Mouse (Mus musculus): Measurements from ENCODE around the gene Fam151b. TPM values are rescaled to one million over a fixed set of nuclear protein-coding genes. Genes with fewer than 3 reads are reported as not detected.

The Fam151b gene
- polyA plus RNA-seq, 1 experiment: 10.5 TPM

DNA sequence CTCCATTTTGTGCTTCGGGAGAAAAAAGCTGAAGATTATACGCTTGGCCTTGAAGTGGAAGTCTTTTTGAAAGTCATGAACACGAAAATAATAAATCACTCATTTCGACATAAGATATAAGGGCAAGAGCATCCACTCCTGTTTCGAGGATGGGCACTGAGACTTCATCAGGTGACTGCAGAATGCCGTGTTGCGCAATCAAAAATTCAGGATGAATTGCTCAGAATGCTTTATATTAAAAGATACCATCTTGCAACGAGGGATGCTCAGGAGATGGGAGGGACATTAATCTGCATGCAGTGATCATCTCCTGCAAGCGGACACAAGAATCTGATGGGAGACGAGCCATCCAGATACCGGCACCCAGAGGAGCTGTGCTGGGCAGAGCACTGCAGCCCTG, 64.2 kb downstream of the Fam151b start:
- no peaks in the 10 kb centered on the region for H3K4me1 ChIP-seq (ENCODE audit: control insufficient read depth, insufficient read depth, low read length)
- H3K4me3 ChIP-seq (ENCODE audit: control insufficient read depth, low read depth, low read length): no peak overlapping the region
- no peaks in the 10 kb centered on the region for H3K36me3 ChIP-seq (ENCODE audit: control insufficient read depth, insufficient read depth, low read length)
- no peak overlapping the region for H3K27ac ChIP-seq (ENCODE audit: control insufficient read depth, insufficient read depth, low read depth, low read length)
- no peak for TF ChIP-seq POLR2A (IDR thresholded peaks at IDR 0.05; ENCODE audit: control insufficient read depth, low read depth, low read length)
- TF ChIP-seq CTCF (IDR thresholded peaks at IDR 0.05; ENCODE audit: control insufficient read depth, insufficient read depth, insufficient replicate concordance, low read depth, low read length): no peak
- H3K27me3 ChIP-seq (ENCODE audit: control insufficient read depth, insufficient read depth, low read length): no peaks in the 10 kb centered on the region

DNA sequence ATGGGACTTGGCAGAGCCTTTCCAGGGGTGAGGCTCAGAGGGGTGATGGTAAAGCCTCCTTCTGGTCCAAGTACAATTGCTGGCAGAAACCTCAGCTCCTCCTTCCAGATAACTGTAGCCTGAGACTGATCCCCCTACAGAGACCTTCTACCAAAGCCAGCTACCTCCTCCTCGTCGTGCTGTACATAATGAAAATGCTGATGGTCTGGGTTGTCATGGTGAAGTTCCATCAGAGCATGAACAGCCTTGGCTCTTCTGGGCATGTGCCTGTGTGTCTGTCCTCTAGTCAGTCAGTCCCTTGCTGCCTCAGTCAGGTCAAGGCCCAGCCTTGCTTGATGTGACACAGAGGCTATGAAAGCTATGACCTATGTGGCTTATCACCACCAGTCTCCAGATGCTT, 73.3 kb downstream of the Fam151b start:
- no peak overlapping the region for H3K4me3 ChIP-seq (ENCODE audit: control insufficient read depth, low read depth, low read length)
- H3K36me3 ChIP-seq (ENCODE audit: control insufficient read depth, insufficient read depth, low read length): no peaks in the 10 kb centered on the region
- TF ChIP-seq POLR2A (IDR thresholded peaks at IDR 0.05; ENCODE audit: control insufficient read depth, low read depth, low read length) (no peak), CTCF (IDR thresholded peaks at IDR 0.05; ENCODE audit: control insufficient read depth, insufficient read depth, insufficient replicate concordance, low read depth, low read length) (no peak)
- no peak overlapping the region for H3K27ac ChIP-seq (ENCODE audit: control insufficient read depth, insufficient read depth, low read depth, low read length)
- no peaks in the 10 kb centered on the region; the same call in 1 of the 2 replicates for H3K4me1 ChIP-seq (ENCODE audit: control insufficient read depth, insufficient read depth, low read length)
- no peaks in the 10 kb centered on the region for H3K27me3 ChIP-seq (ENCODE audit: control insufficient read depth, insufficient read depth, low read length)

DNA sequence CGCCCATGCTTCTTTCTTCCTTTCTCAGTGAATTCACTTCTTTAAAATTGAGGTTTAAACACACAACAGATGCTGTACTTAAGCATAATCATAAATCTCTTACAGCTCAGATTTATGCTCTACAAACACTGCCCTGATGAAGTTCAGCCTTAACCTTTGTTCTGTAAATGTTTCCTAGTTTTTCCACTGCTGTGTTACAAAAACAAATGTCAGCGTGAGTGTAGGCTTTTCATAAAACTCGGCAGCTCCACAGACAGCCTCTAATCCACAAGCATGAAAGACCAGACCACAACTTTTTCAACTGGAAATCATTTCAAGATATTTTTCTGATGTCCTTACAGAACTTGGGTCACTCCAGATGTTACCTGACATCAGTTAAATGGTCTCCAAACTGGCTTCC, 80.3 kb downstream of the Fam151b start:
- Histone ChIP-seq H3K27ac (ENCODE audit: control insufficient read depth, insufficient read depth, low read depth, low read length) (no peak overlapping the region), H3K4me3 (ENCODE audit: control insufficient read depth, low read depth, low read length) (no peak overlapping the region), H3K27me3 (ENCODE audit: control insufficient read depth, insufficient read depth, low read length) (no peaks in the 10 kb centered on the region), H3K36me3 (ENCODE audit: control insufficient read depth, insufficient read depth, low read length) (no peaks in the 10 kb centered on the region), H3K4me1 (ENCODE audit: control insufficient read depth, insufficient read depth, low read length) (no peaks in the 10 kb centered on the region)
- TF ChIP-seq POLR2A (IDR thresholded peaks at IDR 0.05; ENCODE audit: control insufficient read depth, low read depth, low read length) (no peak), CTCF (IDR thresholded peaks at IDR 0.05; ENCODE audit: control insufficient read depth, insufficient read depth, insufficient replicate concordance, low read depth, low read length) (no peak)

DNA sequence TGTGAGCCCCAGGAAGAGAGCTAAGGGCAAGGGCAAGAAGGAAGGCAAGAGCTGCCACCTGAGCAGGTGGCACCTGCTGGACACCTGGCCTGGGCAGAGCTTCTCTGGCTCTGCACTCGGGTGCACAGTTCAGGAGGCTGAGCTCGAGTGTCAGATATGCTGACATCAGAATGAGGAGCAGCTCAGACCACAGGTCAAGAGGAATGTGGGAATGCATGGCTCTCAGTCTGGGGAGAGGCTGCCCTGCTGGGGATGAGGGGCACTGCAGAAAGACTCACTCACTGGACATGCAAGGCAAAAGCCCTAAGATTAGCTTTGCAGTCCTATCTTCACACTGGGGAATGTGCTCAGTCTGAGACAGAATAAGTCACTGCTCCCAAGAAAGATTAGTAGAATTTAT, 81.8 kb downstream of the Fam151b start:
- no peak overlapping the region for H3K4me3 ChIP-seq (ENCODE audit: control insufficient read depth, low read depth, low read length)
- no peak for TF ChIP-seq POLR2A (IDR thresholded peaks at IDR 0.05; ENCODE audit: control insufficient read depth, low read depth, low read length)
- TF ChIP-seq CTCF (IDR thresholded peaks at IDR 0.05; ENCODE audit: control insufficient read depth, insufficient read depth, insufficient replicate concordance, low read depth, low read length): no peak

More for the DNA sequence above, 81.8 kb downstream of the Fam151b start:
- H3K36me3 ChIP-seq (ENCODE audit: control insufficient read depth, insufficient read depth, low read length): no peaks in the 10 kb centered on the region
- no peaks in the 10 kb centered on the region for H3K27me3 ChIP-seq (ENCODE audit: control insufficient read depth, insufficient read depth, low read length)
- H3K27ac ChIP-seq (ENCODE audit: control insufficient read depth, insufficient read depth, low read depth, low read length): no peak overlapping the region
- no peaks in the 10 kb centered on the region for H3K4me1 ChIP-seq (ENCODE audit: control insufficient read depth, insufficient read depth, low read length)

Other genes starting within 250 kb of the Fam151b start
- not detected in 2 replicates for gene Gm20379, start 178.0 kb downstream of the Fam151b start, polyA plus RNA-seq (2012; rRNA removed)
- gene Dhfr, start 129.3 kb downstream of the Fam151b start, polyA plus RNA-seq (2012; rRNA removed): 0.77 and 0.79 TPM in 2 replicates
- gene Msh3, start 129.0 kb downstream of the Fam151b start, polyA plus RNA-seq (2012; rRNA removed): 8.0 and 8.3 TPM in 2 replicates
- 0.06 and 0.08 TPM in 2 replicates for gene Ankrd34b, start 58.1 kb downstream of the Fam151b start, polyA plus RNA-seq (2012; rRNA removed)
- gene Zfyve16, start 46.9 kb upstream of the Fam151b start, polyA plus RNA-seq (2012; rRNA removed): 4.2 and 5.2 TPM in 2 replicates
- gene Spz1, start 92.2 kb upstream of the Fam151b start, polyA plus RNA-seq (2012; rRNA removed): 896 and 1,040 TPM in 2 replicates
- 8.7 and 10.1 TPM in 2 replicates for gene Serinc5, start 127.1 kb upstream of the Fam151b start, polyA plus RNA-seq (2012; rRNA removed)